8 mouse cellular contexts compared by ENCODE assay signal in genomic region chr13:21169657-21170430, GRCm38 (mm10). TPM values are rescaled to one million over a fixed set of nuclear protein-coding genes. Genes with fewer than 3 reads are reported as not detected.
DNase-seq lines count a peak whose midpoint lies in the region; ATAC-seq and TF ChIP-seq lines count a peak whose summit lies in the region.

No protein-coding gene starts in this region.

- H3K4me1 ChIP-seq in forebrain, embryonic 12.5 days = peaks cover 16% of the 10 kb centered on the region
- H3K4me1 ChIP-seq in heart, postnatal 0 days (ENCODE audit: control insufficient read depth, insufficient read depth) = peaks cover 7% of the 10 kb centered on the region
- no peaks in the 10 kb centered on the region; the same call in 1 of the 2 replicates for H3K4me1 ChIP-seq in lung, adult 2 months (ENCODE audit: control insufficient read depth, insufficient read depth, low read length)
- H3K4me1 ChIP-seq in neural tube, embryonic 15.5 days = peaks cover 40% of the 10 kb centered on the region; the same call in 1 of the 2 replicates

- under 1% methylated on average over 39 of the region's 39 CpGs for whole genome bisulfite sequencing in forebrain, embryonic 12.5 days
- WGBS in heart, postnatal 0 days = 2% methylated on average over 39 of the region's 39 CpGs
- 2% methylated on average over 39 of the region's 39 CpGs for WGBS in lung, adult 2 months
- WGBS in neural tube, embryonic 15.5 days = under 1% methylated on average over 39 of the region's 39 CpGs

- no peak for TF ChIP-seq EP300 in heart, postnatal 0 days (IDR thresholded peaks at IDR 0.05; ENCODE audit: low read depth)

- H3K4me3 ChIP-seq in forebrain, embryonic 12.5 days (replicated peaks) = peak overlapping the region; percentile 51
- peak overlapping the region; percentile 64 for H3K4me3 ChIP-seq in heart, postnatal 0 days (ENCODE audit: low read depth, low read length)
- peak overlapping the region; percentile 74 for H3K4me3 ChIP-seq in lung, adult 2 months (replicated peaks; ENCODE audit: extremely low read depth, low read depth, low read length)
- H3K4me3 ChIP-seq in neural tube, embryonic 15.5 days (replicated peaks) = peak overlapping the region; percentile 62

- no peaks in the 10 kb centered on the region for H3K9me3 ChIP-seq in forebrain, embryonic 12.5 days
- H3K9me3 ChIP-seq in heart, postnatal 0 days (replicated peaks; ENCODE audit: control insufficient read depth, low read length) = no peaks in the 10 kb centered on the region
- H3K9me3 ChIP-seq in neural tube, embryonic 15.5 days (replicated peaks) = no peaks in the 10 kb centered on the region

- H3K27me3 ChIP-seq in forebrain, embryonic 12.5 days = peaks cover 11% of the 10 kb centered on the region
- no peaks in the 10 kb centered on the region for H3K27me3 ChIP-seq in heart, postnatal 0 days (ENCODE audit: control insufficient read depth, insufficient read depth, low read length)
- H3K27me3 ChIP-seq in neural tube, embryonic 15.5 days (replicated peaks) = peaks cover 4% of the 10 kb centered on the region

- H3K27ac ChIP-seq in forebrain, embryonic 12.5 days = no peak overlapping the region
- peak overlapping the region; percentile 69; the same call in 1 of the 2 replicates for H3K27ac ChIP-seq in heart, postnatal 0 days (ENCODE audit: low read depth)
- peak overlapping the region; percentile 79; the same call in 1 of the 2 replicates for H3K27ac ChIP-seq in neural tube, embryonic 15.5 days (replicated peaks)

- peak overlapping the region; percentile 81 for H3K4me2 ChIP-seq in forebrain, embryonic 12.5 days
- H3K4me2 ChIP-seq in heart, postnatal 0 days (ENCODE audit: low read depth, low read length) = peak overlapping the region; percentile 84
- peak overlapping the region; percentile 92 for H3K4me2 ChIP-seq in neural tube, embryonic 15.5 days

- peak; percentile 90 for DNase-seq in ES-CJ7 (ENCODE audit: low read depth, low spot score)
- peak; percentile 63 for DNase-seq in heart, postnatal 0 days (ENCODE audit: low spot score)
- peak; percentile 78 to 80 for DNase-seq in kidney, postnatal 36 days
- peak; percentile 76 for DNase-seq in lung, adult 2 months
- peak; percentile 77 for DNase-seq in testis, postnatal 10 days (ENCODE audit: low spot score)

- H3K36me3 ChIP-seq in forebrain, embryonic 12.5 days (replicated peaks) = no peaks in the 10 kb centered on the region
- H3K36me3 ChIP-seq in heart, postnatal 0 days (replicated peaks; ENCODE audit: control insufficient read depth, insufficient read depth, low read length) = no peaks in the 10 kb centered on the region
- H3K36me3 ChIP-seq in neural tube, embryonic 15.5 days = no peaks in the 10 kb centered on the region

- no peak overlapping the region for H3K9ac ChIP-seq in forebrain, embryonic 12.5 days
- no peak overlapping the region for H3K9ac ChIP-seq in heart, postnatal 0 days (replicated peaks; ENCODE audit: low read depth, low read length)
- H3K9ac ChIP-seq in neural tube, embryonic 15.5 days (replicated peaks) = peak overlapping the region; percentile 42; the same call in 1 of the 2 replicates

- no peak for TF ChIP-seq POLR2A in lung, adult 2 months (IDR thresholded peaks at IDR 0.05; ENCODE audit: borderline replicate concordance, extremely low read depth, low read depth, low read length)

- ATAC-seq in cerebellum, adult (ENCODE audit: insufficient number of reproducible peaks, low FRiP score, low TSS enrichment) = peak; percentile 42; the same call in 1 of the 2 replicates
- peak; percentile 70 for ATAC-seq in forebrain, embryonic 12.5 days (ENCODE audit: low FRiP score)
- peak; percentile 71 for ATAC-seq in heart, postnatal 0 days (ENCODE audit: insufficient read depth, low read depth)
- ATAC-seq in neural tube, embryonic 15.5 days (ENCODE audit: low FRiP score) = peak; percentile 74

- no peak for TF ChIP-seq CTCF in heart, postnatal 0 days (IDR thresholded peaks at IDR 0.05; ENCODE audit: low read depth)
- no peak for TF ChIP-seq CTCF in lung, adult 2 months (IDR thresholded peaks at IDR 0.05; ENCODE audit: insufficient read depth, low read length)

RNA-seq across cellular contexts. Expression of gene Trim27, which starts 9.4 kb away (rescaled TPM):
- 132 and 153 TPM in 2 replicates for polyA plus RNA-seq in forebrain, embryonic 12.5 days (2016; fragmentation: Nextera tagmentation; extraction: Ambion mirVana)
- 54.7 and 58.2 TPM in 2 replicates for total RNA-seq in heart, postnatal 0 days (2014; rRNA removed; ENCODE audit: low replicate concordance)
- 33.0 and 35.3 TPM in 2 replicates for polyA plus RNA-seq in heart, postnatal 0 days (2015; fragmentation: Nextera tagmentation; extraction: Ambion mirVana)
- 34.8 and 53.5 TPM in 2 replicates for polyA plus RNA-seq in lung, adult 2 months (2012; rRNA removed)
- polyA plus RNA-seq in neural tube, embryonic 15.5 days (2015; fragmentation: Nextera tagmentation; extraction: Ambion mirVana) = 76.1 and 94.7 TPM in 2 replicates

RNA-seq across cellular contexts. Expression of gene Olfr1368, which starts 24.2 kb away (rescaled TPM):
- polyA plus RNA-seq in forebrain, embryonic 12.5 days (2016; fragmentation: Nextera tagmentation; extraction: Ambion mirVana) = not detected in 2 replicates
- total RNA-seq in heart, postnatal 0 days (2014; rRNA removed; ENCODE audit: low replicate concordance) = not detected in 2 replicates
- not detected in 2 replicates for polyA plus RNA-seq in heart, postnatal 0 days (2015; fragmentation: Nextera tagmentation; extraction: Ambion mirVana)
- polyA plus RNA-seq in lung, adult 2 months (2012; rRNA removed) = not detected in 2 replicates
- not detected in 2 replicates for polyA plus RNA-seq in neural tube, embryonic 15.5 days (2015; fragmentation: Nextera tagmentation; extraction: Ambion mirVana)

RNA-seq across cellular contexts. Expression of gene Olfr263, which starts 40.4 kb away (rescaled TPM):
- not detected in 2 replicates for polyA plus RNA-seq in forebrain, embryonic 12.5 days (2016; fragmentation: Nextera tagmentation; extraction: Ambion mirVana)
- total RNA-seq in heart, postnatal 0 days (2014; rRNA removed; ENCODE audit: low replicate concordance) = not detected in 2 replicates
- polyA plus RNA-seq in heart, postnatal 0 days (2015; fragmentation: Nextera tagmentation; extraction: Ambion mirVana) = not detected in 2 replicates
- polyA plus RNA-seq in lung, adult 2 months (2012; rRNA removed) = not detected in 2 replicates
- polyA plus RNA-seq in neural tube, embryonic 15.5 days (2015; fragmentation: Nextera tagmentation; extraction: Ambion mirVana) = not detected in 2 replicates

RNA-seq across cellular contexts. Expression of gene Olfr1369-ps1, which starts 58.6 kb away (rescaled TPM):
- polyA plus RNA-seq in forebrain, embryonic 12.5 days (2016; fragmentation: Nextera tagmentation; extraction: Ambion mirVana) = not detected in 2 replicates
- not detected in 2 replicates for total RNA-seq in heart, postnatal 0 days (2014; rRNA removed; ENCODE audit: low replicate concordance)
- not detected in 2 replicates for polyA plus RNA-seq in heart, postnatal 0 days (2015; fragmentation: Nextera tagmentation; extraction: Ambion mirVana)
- not detected in 2 replicates for polyA plus RNA-seq in lung, adult 2 months (2012; rRNA removed)
- 0.20 TPM in 1 of 2 replicates, not detected in the other for polyA plus RNA-seq in neural tube, embryonic 15.5 days (2015; fragmentation: Nextera tagmentation; extraction: Ambion mirVana)
